Mouse (Mus musculus) thymus, postnatal 4 days (tissue): ENCODE data around the gene Gm49380.

Experiments
- DNase-seq: peaks from one replicate; pipeline ENCODE4 v3.0.0; 2021

Gm49380 gene

DNA sequence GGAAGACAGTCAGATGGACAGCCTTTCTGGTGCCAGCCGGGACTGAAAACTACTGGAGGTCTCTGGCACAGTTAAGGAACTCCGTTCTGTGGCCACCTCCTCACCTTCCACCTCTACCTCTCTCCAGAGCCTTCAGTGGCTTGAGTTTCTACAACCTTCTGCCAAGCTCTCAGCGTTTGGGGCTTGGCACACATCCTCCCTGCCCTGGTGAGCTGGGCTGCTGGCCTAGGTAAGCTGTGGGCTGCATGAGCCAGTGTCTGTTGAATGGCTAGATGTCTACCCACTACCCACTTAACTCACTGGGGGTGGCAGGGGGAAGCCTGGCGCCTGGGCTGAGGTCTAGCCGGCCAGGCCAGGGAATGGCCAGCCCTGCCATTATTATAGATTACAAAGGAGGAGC, 40.2 kb downstream of the Gm49380 start:
- no peak for DNase-seq

DNA sequence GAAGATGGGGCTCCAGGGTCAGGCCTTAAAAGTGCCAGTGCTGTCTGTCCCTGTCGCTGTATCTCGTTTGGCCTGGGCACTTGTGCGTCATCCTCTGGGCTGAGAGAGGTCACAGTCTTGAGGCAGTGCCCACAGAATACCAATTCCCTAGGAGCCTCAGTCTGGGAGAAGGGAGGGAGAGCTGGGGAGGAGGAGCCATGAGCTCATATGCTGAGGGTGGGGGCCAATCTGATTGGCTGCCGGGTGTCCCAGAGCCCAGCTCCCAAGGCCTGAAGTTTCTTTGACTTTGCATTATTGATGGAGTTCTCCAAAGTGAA, 40.7 kb downstream of the Gm49380 start:
- no peak for DNase-seq

DNA sequence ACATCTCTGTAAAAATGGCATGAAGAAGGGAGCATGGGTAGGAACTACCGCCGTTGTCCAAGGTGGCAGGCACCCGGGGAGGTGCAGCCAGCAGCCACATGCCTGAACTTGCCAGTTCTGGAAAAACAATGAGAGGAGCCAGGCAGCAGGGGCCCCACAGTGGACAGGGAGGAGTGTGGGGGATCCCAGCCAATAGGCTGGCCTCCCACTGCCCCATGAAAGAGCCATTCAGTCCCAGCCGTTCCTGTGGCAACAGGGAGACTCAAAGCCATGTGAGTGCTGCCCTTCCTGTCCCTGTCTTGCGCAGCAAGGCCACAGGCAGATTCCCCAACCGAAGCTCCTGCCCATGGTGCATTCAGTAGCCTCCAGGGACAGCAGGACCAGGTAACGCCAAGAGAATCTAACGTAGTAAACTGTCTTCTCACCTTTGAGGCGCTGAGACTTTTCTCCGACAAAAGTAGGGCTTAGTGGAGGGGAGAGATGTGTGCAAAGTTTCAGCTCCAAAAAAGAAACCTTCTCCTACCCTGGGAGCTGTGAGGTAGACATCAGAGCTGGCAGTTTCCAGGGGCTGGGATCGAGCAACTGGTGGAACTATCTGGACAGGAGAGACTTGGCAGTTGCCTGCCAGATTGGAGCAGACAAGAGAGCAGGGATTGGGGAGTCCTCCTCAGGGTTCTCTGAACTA, 41.2 kb downstream of the Gm49380 start:
- DNase-seq: no peak

DNA sequence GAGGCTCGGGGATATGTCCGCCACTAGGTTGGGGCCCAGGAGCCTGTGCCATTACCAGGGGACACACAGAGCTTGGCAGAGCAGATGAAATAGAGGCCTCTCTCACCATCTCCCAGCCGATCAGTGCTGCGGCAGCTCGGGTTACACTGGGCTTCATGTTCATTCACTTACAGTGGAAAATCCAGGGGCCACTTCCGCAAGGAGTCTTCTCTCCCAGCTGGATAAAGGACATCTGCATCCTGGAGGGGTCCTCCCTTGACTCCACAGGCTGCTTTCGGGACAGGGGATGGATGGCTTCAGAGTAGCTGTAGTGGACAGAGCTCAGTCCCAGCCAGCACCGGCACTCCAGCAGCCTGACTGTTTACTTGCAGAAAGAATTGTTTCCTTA, 42.5 kb downstream of the Gm49380 start:
- no peak for DNase-seq

DNA sequence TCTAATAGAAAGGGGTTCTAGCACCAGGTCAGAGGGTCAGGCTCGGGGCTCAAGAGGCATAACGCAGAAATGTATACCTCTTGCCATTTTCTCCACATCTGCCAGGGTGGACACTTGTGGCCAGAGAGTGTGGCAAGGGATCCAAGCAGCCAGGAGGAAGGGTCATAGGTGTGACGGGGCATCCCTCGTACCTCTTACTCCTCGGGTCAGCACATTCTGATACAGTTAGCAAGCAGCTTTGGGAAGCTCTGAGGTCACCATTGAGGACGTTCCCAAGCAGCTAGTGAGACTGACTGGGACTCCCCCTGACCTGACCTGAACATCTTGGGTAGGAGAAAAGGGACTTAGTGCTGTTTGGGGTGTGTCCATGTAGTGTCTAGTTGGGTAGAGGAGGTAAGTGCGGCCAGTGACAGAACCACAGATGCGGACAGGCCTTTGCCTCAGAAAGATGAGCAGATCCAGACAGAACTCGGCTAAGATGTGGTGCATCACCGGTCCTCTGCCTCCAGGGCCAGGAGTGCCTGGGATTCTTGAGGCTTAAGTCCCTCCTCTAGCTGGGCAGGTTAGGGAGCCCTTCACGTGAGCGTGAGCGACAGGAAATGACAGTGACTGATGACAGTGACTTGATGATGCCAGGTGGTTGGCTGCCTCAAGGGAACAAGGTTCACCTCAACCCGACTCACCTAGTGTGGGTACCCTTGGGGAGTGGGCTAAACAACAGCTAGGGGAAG, 43.0 kb downstream of the Gm49380 start:
- DNase-seq: no peak

DNA sequence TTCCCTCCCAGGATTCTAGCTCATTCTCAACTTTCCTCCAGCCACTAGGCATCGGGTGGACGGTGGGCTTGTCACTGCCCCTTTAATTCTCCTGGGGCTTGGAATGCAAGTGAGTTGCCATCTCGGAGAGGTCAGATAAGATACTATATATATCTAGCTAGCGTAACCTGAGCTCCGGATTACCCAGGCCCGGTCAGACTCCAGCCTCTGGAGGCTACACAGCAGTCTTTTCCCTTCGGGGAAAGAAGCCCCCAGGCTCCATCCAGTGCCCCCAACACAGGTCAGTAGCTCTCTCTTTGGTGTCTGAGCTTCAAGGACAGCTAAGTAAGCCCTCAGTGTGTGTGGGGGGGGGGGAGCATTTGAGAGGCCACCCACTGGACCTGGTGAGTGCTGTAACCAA, 44.0 kb downstream of the Gm49380 start:
- no peak for DNase-seq

DNA sequence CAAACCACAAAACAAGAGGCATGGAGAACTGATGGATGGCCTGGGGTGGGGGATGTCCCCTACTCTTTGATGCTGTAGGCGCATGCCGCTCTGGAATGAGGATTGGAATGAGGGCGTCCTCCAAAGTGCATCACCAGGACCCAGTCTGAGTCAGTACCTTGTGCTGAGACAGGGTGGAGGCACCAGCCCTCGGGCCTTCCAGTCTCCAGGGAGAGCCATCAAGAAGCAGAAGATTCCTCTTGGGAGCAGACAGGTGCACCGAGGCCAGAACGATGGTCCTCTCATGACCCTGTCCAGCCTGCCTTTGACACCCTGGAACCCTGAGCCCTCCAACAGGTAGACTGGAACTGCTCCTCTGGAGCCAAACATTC, 45.4 kb downstream of the Gm49380 start:
- no peak for DNase-seq

DNA sequence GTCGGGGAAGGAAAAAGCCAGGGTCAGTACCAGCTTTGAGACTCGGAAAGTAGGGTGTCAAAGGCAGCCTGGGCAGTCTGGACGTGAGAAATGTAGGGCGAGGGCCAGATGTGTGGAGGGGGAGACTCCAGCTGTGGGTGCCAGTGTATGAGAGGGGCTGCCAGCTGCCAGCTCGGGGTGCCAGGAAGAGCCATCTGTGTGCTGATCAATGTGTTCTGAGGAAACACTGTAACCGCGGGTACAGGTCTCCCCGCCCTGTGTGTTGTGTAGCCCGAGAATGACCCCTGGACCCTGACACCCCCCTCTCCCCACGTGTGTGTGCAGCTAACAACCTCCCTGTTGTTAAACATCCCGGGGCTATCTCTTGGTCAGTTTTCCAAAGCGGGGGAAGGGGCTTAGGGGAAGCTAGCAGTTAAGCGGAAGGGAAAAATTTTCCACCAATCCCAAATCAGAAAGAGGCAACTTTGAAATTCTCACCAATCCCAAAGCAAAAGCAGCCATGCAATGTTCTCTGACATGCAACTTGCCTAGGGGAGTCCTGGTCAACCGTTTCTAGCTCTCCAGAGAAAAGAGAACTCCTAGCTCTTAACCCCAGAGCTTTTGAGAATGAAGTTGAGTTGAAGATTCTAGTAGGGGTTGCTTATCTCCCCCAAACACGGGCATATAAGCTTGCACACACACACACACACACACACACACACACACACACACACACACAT, 45.9 kb downstream of the Gm49380 start:
- peak; percentile 75 for DNase-seq

DNA sequence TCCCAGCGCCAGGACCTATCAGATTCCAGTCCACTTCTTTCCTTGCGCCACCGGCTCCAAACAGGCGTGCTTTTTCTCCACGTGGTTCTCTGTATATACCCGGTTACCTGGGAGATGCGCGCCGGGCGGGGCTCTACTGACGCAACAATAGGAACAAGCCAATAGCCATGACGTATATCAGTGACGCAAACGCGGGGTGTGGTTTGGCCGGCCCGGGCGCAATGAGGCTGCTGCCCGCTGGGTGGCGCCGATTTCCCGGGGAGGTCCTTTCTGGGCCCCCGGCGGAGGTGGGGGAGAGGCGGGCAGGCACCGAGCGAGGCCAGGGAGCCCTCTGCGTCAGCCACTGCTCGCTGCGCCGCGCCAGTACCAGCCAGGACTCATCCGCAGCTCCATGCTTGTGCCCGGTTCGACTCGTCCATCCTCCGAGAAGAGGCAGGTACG, 46.5 kb downstream of the Gm49380 start, which contains the start of gene Usp2:
Gene Usp2 (plus strand): TSS at position 237 of the 441 bp plus-strand sequence.
- peak; percentile 100 for DNase-seq

DNA sequence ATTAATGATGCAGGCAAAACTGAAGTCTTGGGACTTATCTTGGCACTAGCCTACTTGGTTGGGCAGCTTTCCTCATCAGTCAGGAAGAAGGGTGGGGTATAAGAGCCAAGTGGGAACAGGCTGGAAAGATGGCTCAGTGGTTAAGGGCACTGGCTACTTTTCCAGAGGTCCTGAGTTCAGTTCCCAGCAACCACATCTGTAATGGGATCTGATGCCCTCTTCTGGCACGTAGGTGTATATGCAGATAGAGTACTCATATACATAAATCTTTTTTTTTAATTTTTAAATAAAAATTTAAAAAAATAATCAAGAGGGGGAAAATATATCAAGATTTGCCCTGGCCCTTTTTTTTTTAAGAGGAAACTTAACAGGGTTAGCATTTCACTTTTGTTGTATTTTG, 48.1 kb downstream of the Gm49380 start:
- DNase-seq: no peak

DNA sequence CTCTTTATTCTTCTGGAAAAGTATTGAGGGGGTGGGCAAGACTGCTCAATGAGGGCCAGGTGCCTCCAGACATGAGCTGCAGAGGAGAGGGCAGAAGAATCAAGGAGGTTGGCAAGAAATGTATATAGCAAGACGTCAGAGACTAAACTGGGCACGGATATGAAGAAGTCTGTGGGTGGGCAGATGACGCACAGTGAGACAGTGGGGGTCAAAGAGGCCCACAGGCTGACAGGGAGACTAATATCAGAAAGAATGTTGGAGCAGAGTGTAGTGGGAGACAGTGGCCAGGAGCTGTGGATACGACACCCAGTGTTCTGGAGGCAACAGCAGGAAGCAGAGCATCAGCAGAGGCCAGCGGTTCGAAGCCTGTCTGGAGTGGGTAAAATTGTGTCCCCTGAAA, 54.7 kb downstream of the Gm49380 start:
- DNase-seq: no peak

DNA sequence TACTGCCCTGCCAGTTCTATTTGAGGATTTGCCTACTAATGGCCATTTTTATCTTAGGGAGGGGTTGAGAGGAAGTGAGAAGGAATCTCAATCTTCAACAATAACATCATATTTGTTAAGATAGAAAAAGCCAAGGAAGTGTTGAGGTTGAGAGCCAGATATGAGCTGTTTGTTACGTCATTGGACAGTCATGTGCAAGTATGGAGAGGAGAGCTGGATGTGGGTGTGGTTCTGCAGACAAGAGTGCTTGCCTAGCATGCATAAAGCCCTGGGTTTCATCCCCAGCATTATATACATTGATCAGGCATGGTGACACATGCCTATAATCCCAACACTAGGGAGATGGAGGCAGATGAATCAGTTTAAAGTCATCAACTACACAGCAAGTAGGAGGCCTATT, 59.4 kb downstream of the Gm49380 start:
- DNase-seq: no peak

DNA sequence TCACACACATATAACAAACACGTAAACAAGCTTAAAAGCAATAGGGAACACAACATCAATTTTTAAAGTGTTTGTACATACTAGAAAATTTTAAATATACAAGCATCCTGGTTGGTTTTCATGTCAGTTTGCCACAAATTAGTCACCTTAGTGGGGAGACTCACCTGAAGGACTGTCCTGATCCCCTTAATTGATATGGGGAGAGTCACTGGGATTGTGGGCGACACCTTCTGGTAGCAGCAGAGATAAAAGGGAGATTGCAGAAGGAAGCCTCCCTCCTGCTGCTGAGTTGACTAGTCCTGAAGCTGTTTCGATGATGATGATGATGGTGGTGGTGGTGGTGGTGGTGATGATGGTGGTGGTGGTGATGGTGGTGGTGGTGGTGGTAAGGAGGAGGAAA, 60.4 kb downstream of the Gm49380 start:
- DNase-seq: peak; percentile 56

DNA sequence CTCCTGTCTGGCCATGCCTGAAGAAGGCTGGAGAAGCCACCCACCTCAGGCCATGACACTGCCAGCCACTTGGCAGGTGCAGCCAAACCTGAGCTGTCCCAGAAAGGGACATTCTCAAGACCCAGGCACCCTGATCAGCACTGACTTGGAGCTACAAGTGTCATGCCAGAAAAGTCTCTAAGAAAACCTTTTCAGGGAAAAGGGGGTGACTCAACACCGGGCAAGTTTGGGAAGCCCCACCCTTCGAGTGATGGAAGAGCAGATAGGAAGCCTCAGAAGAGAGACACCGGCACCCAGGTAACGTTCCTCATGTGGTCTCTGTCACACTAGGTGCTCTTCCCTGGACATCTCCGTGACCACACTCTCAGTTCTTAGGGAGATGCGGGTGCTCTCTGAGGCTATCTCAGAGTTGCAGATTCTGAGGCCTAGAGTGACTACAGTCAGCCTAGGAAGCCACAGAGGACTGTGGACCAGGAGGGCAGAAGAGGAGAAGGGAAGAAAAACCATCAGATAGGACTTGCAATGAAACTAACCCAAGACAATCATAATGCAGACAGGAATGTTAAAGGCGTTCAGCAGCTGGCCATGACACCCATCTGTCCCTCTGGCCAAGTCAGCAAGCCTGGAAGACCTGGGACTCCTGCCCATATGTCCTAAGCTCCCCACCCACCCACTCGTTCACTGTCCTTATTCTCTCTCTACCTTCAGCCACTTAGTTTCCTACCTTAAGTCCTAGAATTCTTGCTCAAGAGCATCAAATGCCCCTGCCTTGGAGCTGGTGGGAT, 63.7 kb downstream of the Gm49380 start:
- no peak for DNase-seq

DNA sequence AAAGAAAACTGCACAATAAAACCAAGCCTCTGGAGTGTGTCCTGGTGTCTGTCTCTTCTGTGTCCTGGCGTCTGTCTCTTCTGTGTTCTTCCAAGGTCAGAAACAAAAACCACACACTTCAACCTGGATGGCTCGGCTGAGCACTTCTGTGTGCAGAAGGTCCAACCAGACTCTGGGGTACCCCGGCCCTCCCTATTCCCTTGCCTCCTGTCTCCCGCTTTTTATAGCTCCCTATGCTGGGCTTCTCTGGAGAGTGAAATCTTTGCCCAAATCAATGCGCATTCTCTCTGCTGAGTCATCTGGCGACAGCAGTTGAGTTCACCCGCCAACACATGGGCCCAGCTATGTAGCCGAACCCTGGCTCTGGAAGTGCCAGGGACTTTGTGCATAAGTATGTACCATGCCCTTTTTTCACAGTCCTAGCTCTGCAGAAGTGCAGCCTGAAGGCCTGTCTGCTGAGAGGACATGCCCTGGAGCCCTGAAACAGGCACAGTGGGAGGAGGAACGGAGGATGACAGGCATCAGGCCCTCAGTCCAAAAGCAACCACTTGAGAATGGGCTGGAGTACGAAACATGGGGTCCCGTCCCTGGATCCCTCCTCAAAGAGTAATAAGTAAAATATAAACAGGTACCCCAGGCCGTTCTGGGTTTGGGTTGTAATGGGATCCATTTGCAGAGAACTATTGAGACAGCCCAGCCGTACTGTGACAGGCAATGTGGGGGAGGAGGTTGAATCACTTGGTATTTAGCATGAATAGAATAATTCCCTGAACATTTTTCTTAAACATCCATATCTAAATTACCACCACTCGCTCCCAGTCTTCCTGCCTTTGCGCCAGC, 64.5 kb downstream of the Gm49380 start:
- no peak for DNase-seq

DNA sequence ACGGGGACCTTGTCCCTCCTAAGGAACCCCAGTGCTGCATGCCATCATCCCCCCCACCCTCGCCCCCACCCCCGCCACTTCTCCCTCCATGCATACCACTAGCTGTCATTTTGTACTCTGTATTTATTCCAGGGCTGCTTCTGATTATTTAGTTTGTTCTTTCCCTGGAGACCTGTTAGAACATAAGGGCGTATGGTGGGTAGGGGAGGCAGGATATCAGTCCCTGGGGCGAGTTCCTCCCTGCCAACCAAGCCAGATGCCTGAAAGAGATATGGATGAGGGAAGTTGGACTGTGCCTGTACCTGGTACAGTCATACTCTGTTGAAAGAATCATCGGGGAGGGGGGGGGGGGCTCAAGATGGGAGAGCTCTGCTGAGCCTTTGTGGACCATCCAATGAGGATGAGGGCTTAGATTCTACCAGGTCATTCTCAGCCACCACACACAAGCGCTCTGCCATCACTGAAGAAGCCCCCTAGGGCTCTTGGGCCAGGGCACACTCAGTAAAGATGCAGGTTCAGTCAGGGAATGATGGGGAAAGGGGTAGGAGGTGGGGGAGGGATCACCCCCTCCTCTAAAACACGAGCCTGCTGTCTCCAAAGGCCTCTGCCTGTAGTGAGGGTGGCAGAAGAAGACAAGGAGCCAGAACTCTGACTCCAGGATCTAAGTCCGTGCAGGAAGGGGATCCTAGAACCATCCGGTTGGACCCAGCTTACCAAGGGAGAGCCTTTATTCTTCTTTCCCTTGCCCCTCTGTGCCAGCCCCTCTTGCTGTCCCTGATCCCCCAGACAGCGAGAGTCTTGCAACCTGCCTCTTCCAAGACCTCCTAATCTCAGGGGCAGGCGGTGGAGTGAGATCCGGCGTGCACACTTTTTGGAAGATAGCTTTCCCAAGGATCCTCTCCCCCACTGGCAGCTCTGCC, 65.5 kb downstream of the Gm49380 start:
- DNase-seq: no peak

DNA sequence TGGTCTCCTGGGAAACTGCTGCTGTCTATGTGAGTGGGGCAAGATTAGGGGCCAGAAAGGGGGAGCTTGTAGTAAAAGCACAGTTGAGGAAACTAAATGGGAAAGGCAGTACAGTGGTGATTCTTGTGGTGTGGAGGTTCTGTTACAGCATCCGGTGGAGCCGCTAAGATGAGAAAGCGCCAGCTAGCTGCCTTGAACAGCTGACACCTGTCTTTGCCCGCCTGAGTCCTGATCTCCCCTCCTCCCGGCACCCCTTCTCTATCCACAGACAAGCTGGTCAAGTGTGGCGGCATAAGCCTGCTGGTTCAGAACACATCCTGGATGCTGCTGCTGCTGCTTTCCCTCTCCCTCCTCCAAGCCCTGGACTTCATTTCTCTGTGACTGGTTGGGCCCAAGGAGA, 66.2 kb downstream of the Gm49380 start:
- DNase-seq: peak; percentile 77

DNA sequence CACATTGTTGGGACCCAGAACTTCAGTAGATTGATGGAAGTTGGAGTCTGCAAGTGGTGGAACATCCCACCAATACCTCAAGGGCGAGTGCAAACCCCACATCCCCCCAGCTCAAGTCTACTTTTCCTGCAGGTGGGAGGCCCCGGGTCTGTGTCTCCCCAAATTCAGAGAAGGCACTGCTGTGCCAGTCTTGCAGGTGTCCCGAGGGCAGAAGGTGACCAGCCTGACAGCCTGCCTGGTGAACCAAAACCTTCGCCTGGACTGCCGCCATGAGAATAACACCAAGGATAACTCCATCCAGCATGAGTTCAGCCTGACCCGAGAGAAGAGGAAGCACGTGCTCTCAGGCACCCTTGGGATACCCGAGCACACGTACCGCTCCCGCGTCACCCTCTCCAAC, 66.9 kb downstream of the Gm49380 start:
- peak; percentile 67 for DNase-seq

DNA sequence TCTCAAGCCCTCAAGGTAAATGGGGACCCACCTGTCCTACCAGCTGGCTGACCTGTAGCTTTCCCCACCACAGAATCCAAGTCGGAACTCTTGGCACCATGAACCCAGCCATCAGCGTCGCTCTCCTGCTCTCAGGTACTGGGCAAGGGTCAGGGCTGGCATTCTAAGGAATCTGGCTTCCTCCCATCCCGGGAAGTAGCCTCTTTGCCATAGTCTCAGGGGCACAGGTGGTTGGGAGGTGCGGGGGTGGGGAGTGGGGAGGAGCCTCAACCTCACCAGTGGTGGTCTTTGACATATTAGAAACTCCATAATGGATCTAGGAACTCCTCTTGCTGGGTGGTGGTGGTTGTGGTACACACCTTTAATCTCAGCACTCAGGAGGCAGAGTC, 67.4 kb downstream of the Gm49380 start:
- peak; percentile 52 for DNase-seq

DNA sequence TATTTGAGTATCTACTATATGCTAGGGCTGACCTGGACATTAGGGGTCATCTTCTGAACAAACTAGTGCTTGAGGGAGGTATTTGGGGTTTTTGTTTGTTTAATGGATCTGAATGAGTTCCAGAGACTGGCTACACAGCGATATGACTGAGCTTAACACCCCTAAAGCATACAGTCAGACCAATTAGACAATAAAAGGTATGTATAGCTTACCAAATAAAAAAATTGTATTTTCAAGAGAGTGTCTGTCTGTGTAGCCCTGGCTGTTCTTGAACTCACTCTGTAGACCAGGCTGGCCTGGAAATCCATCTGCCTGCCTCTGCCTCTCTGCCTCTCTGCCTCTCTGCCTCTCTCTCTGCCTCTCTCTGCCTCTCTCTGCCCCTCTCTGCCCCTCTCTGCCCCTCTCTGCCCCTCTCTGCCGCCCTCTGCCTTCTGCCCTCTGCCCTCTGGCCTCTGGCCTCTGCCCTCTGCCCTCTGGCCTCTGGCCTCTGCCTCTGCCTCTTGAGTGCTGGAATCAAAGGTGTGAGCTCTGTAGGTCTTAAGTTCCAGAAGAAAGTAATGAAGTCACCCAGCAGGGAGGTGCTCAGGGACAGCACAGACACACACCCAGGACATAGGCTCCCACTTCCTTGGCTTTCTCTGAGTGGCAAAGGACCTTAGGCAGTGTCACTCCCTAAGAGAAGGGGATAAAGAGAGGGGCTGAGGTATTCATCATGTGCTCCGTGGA, 68.0 kb downstream of the Gm49380 start:
- no peak for DNase-seq
